Mouse (Mus musculus) megakaryocyte, embryonic 14.5 days (primary cell): ENCODE measurements around the gene Cntn1. TPM values are rescaled to one million over a fixed set of nuclear protein-coding genes. Genes with fewer than 3 reads are reported as not detected.

Experiments used
- H3K27me3 ChIP-seq: replicated peaks from 2 replicates; pipeline ENCODE3; 2012; ENCODE audit warnings: inconsistent platforms
- H3K36me3 ChIP-seq: replicated peaks from 2 replicates; pipeline ENCODE3; 2012; ENCODE audit warnings: low read length, inconsistent platforms, mixed read lengths
- H3K4me1 ChIP-seq: 2 replicates; pipeline ENCODE4 v1.6.1; 2012; ENCODE audit warnings: inconsistent platforms
- H3K4me3 ChIP-seq: replicated peaks from 2 replicates; pipeline ENCODE3; 2012; ENCODE audit warnings: moderate library complexity, mild to moderate bottlenecking, inconsistent platforms
- H3K9me3 ChIP-seq: 2 replicates; pipeline ENCODE4 v1.6.1; 2012; ENCODE audit warnings: inconsistent platforms
- FLI1 ChIP-seq: IDR thresholded peaks from 2 replicates; pipeline ENCODE4 v1.6.1; 2012; ENCODE audit warnings: low read length, inconsistent platforms, mixed read lengths
- GATA1 ChIP-seq: IDR thresholded peaks from 3 replicates; pipeline ENCODE4 v1.6.1; 2012; ENCODE audit warnings: mixed read lengths, low read length, inconsistent platforms, borderline replicate concordance
- polyA plus RNA-seq: library from polyadenylated mRNA; stranded (reverse); fragments of >175 nt; gene quantifications from 2 replicates; pipeline ENCODE4 v1.2.3, GENCODE M21; 2012; ENCODE audit warnings: low replicate concordance; ENCODE audit not compliant: insufficient read depth

Cntn1 gene
- polyA plus RNA-seq, 1 experiment: not detected

- no peaks in the 10 kb centered on the region for H3K27me3 ChIP-seq
- no peaks in the 10 kb centered on the region for H3K36me3 ChIP-seq
Observed at GRCm38 (mm10) chr15:92057553-92057952, 6.6 kb downstream of the Cntn1 start.

GRCm38 (mm10) chr15:92060986-92061385, 10.0 kb downstream of the Cntn1 start:
- Histone ChIP-seq H3K4me3 (no peak overlapping the region), H3K4me1 (no peaks in the 10 kb centered on the region), H3K36me3 (no peaks in the 10 kb centered on the region), H3K27me3 (no peaks in the 10 kb centered on the region), H3K9me3 (no peaks in the 10 kb centered on the region)
- TF ChIP-seq FLI1 (no peak), GATA1 (no peak)

More at GRCm38 (mm10) chr15:92057553-92057952, 6.6 kb downstream of the Cntn1 start:
- H3K9me3 ChIP-seq: no peaks in the 10 kb centered on the region
- H3K4me1 ChIP-seq: no peaks in the 10 kb centered on the region
- no peak overlapping the region for H3K4me3 ChIP-seq
- no peak for TF ChIP-seq FLI1
- no peak for TF ChIP-seq GATA1

DNA sequence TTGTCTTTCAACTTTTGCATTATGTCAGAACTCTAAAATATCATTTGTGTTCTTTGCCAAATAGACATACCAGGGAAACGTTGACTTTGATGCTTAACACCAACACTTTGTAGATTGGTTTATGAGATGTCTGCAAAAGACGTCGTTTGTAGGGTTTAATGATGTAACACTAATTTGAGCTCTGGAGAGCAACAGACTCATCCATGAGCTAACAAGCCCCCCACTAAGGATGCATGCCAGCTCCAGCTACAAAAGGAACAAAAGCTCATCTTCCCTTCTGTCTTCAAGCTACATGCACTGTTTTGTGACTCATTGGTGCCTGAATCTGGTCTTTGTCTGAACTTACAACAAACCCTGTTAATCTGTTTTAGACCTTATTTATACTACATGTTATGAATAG, 28.5 kb downstream of the Cntn1 start:
- no peak for TF ChIP-seq GATA1
- TF ChIP-seq FLI1: no peak
- Histone ChIP-seq H3K4me1 (no peaks in the 10 kb centered on the region), H3K36me3 (no peaks in the 10 kb centered on the region), H3K27me3 (no peaks in the 10 kb centered on the region), H3K9me3 (peaks cover 6% of the 10 kb centered on the region), H3K4me3 (no peak overlapping the region)

DNA sequence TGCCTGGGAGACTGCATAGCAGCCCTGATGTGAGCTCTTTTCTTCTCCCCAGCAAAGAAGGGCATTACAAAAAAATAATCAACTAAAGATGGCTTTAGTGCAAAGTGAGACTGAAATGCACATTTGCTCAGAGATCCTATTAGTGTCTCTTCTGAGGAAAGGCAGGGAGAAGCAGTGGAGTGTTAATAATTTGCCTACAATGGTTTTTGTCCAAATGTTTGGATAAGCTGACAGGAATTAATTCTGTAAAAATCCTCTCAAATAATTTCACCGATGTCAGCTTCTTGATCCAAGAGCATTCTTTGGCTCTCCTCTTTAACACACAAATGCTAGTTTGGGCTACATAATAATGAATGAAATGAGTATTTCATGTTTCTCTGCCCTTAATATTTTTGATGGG, 34.9 kb downstream of the Cntn1 start:
- no peak for TF ChIP-seq FLI1
- Histone ChIP-seq H3K4me3 (no peak overlapping the region), H3K9me3 (peaks cover 12% of the 10 kb centered on the region; the same call in 1 of the 2 replicates), H3K4me1 (no peaks in the 10 kb centered on the region), H3K36me3 (no peaks in the 10 kb centered on the region), H3K27me3 (no peaks in the 10 kb centered on the region)

DNA sequence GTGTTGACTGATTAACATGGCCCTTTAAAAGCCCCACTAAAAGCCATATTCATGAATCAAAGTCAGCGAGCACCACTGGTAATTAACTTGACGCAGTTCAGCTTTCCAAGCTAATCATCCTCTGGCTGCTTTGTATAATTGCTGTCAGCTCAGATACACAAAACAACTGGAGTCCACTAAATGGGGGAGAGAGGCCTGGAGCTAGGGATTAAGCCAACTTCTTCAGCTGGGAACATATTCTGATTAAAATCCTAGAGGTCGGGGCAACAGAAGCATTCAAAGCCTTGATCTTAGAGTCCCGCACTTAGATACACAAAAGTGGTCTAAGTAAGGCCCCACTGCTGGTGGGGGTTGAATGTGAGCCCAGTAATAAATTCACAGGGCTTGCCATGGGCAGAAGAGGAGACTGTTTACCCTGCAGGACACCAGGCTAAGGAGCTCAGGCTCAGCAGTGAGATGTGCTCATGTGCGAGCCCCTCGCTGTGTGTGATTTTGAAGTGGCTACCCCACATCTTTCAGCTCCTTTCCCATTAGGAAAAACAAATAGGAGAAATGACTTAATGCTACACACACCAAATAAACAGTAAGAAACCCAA, 36.8 kb downstream of the Cntn1 start:
- Histone ChIP-seq H3K27me3 (no peaks in the 10 kb centered on the region), H3K9me3 (peaks cover 12% of the 10 kb centered on the region; the same call in 1 of the 2 replicates), H3K4me3 (no peak overlapping the region), H3K4me1 (no peaks in the 10 kb centered on the region), H3K36me3 (no peaks in the 10 kb centered on the region)
- no peak for TF ChIP-seq GATA1
- TF ChIP-seq FLI1: no peak

DNA sequence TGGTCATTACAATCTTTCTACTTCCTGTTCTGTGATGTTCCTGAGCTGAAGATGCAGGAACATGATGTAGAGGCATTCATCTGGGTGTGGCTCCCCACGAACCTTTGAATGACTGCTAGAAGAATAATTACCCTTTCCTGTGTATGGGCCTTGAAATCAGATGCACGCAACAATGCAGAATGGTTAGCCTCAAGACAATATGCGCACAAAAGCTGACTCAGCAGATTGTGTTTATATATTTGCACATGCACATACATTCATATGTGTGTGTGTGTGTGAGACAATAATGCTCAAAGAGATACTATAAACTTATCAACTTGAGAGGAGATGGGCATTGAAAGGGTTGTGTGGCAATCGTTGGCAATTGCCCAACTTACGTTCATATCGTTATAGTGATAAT, 39.8 kb downstream of the Cntn1 start:
- TF ChIP-seq GATA1: no peak
- no peak for TF ChIP-seq FLI1
- Histone ChIP-seq H3K36me3 (no peaks in the 10 kb centered on the region), H3K4me3 (no peak overlapping the region), H3K27me3 (no peaks in the 10 kb centered on the region), H3K9me3 (peaks cover 11% of the 10 kb centered on the region; the same call in 1 of the 2 replicates), H3K4me1 (no peaks in the 10 kb centered on the region)

- Histone ChIP-seq H3K4me3 (no peak overlapping the region), H3K4me1 (no peaks in the 10 kb centered on the region), H3K27me3 (no peaks in the 10 kb centered on the region), H3K9me3 (peaks cover 11% of the 10 kb centered on the region; the same call in 1 of the 2 replicates), H3K36me3 (no peaks in the 10 kb centered on the region)
- TF ChIP-seq FLI1 (no peak), GATA1 (no peak)
Observed at GRCm38 (mm10) chr15:92092041-92092440, 41.1 kb downstream of the Cntn1 start.

DNA sequence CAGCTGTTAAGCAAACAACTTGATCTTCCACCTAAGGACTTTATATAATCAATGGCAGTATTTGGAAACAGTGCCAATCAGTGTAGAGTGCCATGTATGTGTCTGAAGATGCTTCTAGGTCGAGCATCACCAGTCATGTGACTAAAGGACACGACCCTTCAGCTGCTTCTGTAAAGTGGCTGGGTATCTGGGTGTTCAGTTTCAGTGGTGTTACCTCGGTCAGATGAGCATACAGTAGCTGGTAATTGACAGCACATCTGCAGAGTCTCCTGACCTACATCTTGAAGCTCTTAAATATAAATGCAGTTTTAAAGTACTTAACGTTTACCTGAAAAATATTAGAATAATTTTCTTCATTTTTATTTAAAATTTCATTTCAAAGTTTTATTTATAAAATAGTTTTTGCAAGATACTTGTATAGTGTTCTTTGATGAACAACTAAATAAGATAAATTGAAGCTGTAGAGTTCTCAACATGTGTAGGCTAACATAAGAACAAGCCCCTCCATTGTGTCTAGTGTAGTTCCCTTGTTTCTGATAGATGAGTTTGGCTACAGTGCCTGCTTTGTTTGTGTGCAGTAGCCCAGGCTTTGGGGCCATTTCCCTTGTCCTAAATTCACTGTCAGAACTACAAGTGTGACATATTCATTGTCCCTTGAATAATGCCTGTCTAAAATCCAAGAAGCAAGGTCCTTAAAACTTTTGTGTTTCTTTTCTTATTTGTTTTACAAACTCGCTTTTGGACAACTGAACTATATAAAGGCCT, 48.6 kb downstream of the Cntn1 start:
- no peaks in the 10 kb centered on the region for H3K27me3 ChIP-seq
- H3K4me3 ChIP-seq: no peak overlapping the region
- H3K4me1 ChIP-seq: no peaks in the 10 kb centered on the region
- H3K36me3 ChIP-seq: no peaks in the 10 kb centered on the region
- H3K9me3 ChIP-seq: 0 out of 2 replicates have a peak, but pooled peaks cover 3% of the 10 kb centered on the region
- TF ChIP-seq FLI1 (no peak), GATA1 (no peak)

DNA sequence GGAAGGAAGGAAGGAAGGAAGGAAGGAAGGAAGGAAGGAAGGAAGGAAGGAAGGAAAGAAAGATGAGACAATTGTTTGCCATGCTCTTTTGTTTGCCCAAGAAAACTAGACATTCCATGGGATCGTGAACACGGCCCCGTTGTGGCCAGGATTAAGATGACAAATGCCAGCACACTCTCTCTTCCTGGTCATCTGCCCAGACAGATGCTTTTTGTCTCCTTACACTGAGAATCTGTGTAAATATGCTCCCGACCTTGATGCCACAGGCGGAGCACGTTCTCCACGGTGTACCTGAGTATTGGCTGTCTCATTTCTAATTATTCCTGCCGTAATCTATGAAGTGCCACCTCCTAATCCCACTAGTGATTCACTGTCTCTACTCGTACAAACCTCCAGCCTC, 51.0 kb downstream of the Cntn1 start:
- TF ChIP-seq FLI1 (no peak), GATA1 (no peak)
- H3K4me3 ChIP-seq: no peak overlapping the region
- H3K9me3 ChIP-seq: peaks cover 7% of the 10 kb centered on the region; the same call in 1 of the 2 replicates
- H3K4me1 ChIP-seq: no peaks in the 10 kb centered on the region
- no peaks in the 10 kb centered on the region for H3K27me3 ChIP-seq
- H3K36me3 ChIP-seq: no peaks in the 10 kb centered on the region

DNA sequence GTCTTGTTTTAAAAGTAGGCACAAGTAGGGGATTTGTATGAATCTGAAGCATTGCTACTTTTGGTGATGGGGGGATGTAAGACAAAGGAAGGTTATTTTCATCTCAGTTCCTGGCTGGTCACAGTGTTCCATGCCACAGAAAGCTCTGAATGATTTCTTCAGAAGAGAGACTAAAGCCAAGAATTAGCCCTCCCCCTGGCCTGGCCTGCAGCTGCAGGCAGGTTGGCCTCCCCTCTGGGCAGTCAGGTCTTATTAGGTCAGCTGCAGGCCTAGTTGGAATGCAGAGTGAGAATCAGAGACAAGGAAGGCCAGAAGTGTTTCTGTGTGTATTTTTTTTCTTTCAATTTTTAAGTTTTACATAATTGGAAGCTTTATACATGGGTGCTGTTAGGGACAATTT, 61.5 kb downstream of the Cntn1 start:
- Histone ChIP-seq H3K36me3 (no peaks in the 10 kb centered on the region), H3K9me3 (peaks cover 4% of the 10 kb centered on the region; the same call in 1 of the 2 replicates), H3K4me1 (no peaks in the 10 kb centered on the region; the same call in 1 of the 2 replicates), H3K4me3 (no peak overlapping the region), H3K27me3 (no peaks in the 10 kb centered on the region)
- TF ChIP-seq FLI1 (no peak), GATA1 (no peak)

- 0 out of 2 replicates have a peak, but pooled peaks cover 2% of the 10 kb centered on the region for H3K9me3 ChIP-seq
Observed at GRCm38 (mm10) chr15:92132936-92133335, 82.0 kb downstream of the Cntn1 start.

More at GRCm38 (mm10) chr15:92132936-92133335, 82.0 kb downstream of the Cntn1 start:
- Histone ChIP-seq H3K4me1 (peaks cover 14% of the 10 kb centered on the region), H3K27me3 (no peaks in the 10 kb centered on the region), H3K36me3 (no peaks in the 10 kb centered on the region), H3K4me3 (no peak overlapping the region)
- no peak for TF ChIP-seq FLI1
- TF ChIP-seq GATA1: no peak
